Mouse (Mus musculus) T-helper 2 cell (primary cell): Measurements from ENCODE around the gene Gsta2.
"Not testable (repeated sequence)": the region's sequence is repeated elsewhere in the genome, so short reads cannot be mapped to it uniquely, and the experiment has no call there.

Source experiments
- in situ Hi-C: fragments of 300-600 bp; cut with MboI, MseI; formaldehyde crosslinking; loops from one replicate; pipeline ENCODE4 v1.15.1; 2025; ENCODE audit warnings: high pct_unique_total_duplicates

The Gsta2 gene

GRCm38 (mm10) chr9:78365850-78366544, 10.4 kb upstream of the Gsta2 start:
- in situ Hi-C loops: no loop called here

- in situ Hi-C loops: no loop called here
Measured at GRCm38 (mm10) chr9:78364701-78365100, 9.1 kb upstream of the Gsta2 start.

- in situ Hi-C loops: no loop called here
Measured at GRCm38 (mm10) chr9:78363374-78363773, 7.8 kb upstream of the Gsta2 start.

GRCm38 (mm10) chr9:78360484-78360872, 4.9 kb upstream of the Gsta2 start:
- in situ Hi-C loops: no loop called here

- in situ Hi-C loops: no loop called here
Measured at GRCm38 (mm10) chr9:78359750-78360483, 4.3 kb upstream of the Gsta2 start.

- in situ Hi-C loops: no loop called here
Measured at GRCm38 (mm10) chr9:78358053-78358452, 2.5 kb upstream of the Gsta2 start.

- in situ Hi-C loops: no loop called here
Measured at GRCm38 (mm10) chr9:78354665-78355578, 666 bp downstream of the Gsta2 start.

GRCm38 (mm10) chr9:78351504-78352220, 3.9 kb downstream of the Gsta2 start:
- in situ Hi-C loops: no loop called here

GRCm38 (mm10) chr9:78350007-78350406, 5.6 kb downstream of the Gsta2 start:
- in situ Hi-C loops: not testable (repeated sequence)

GRCm38 (mm10) chr9:78349141-78349540, 6.4 kb downstream of the Gsta2 start:
- in situ Hi-C loops: loop anchor here (5.0 kb wide), 1 partner anchor 57 kb away; no protein-coding TSS in a partner anchor

- in situ Hi-C loops: loop anchor here (5.0 kb wide), 1 partner anchor 56 kb away; no protein-coding TSS in a partner anchor
Measured at GRCm38 (mm10) chr9:78348206-78349004, 7.2 kb downstream of the Gsta2 start.

GRCm38 (mm10) chr9:78347004-78347403, 8.6 kb downstream of the Gsta2 start:
- in situ Hi-C loops: loop anchor here (5.0 kb wide), 1 partner anchor 55 kb away; no protein-coding TSS in a partner anchor

- in situ Hi-C loops: loop anchor here (5.0 kb wide), 1 partner anchor 53 kb away; no protein-coding TSS in a partner anchor
Measured at GRCm38 (mm10) chr9:78345235-78345634, 10.4 kb downstream of the Gsta2 start.

GRCm38 (mm10) chr9:78343055-78343454, 12.5 kb downstream of the Gsta2 start:
- in situ Hi-C loops: not testable (repeated sequence)

GRCm38 (mm10) chr9:78342494-78342893, 13.1 kb downstream of the Gsta2 start:
- in situ Hi-C loops: not testable (repeated sequence)

GRCm38 (mm10) chr9:78340324-78340723, 15.3 kb downstream of the Gsta2 start:
- in situ Hi-C loops: not testable (repeated sequence)

GRCm38 (mm10) chr9:78337050-78337449, 18.5 kb downstream of the Gsta2 start:
- in situ Hi-C loops: not testable (repeated sequence)

GRCm38 (mm10) chr9:78327289-78327688, 28.3 kb downstream of the Gsta2 start, which contains the start of gene Omt2b:
Omt2b (plus strand) TSS chr9:78327589.
- in situ Hi-C loops: not testable (repeated sequence)

- in situ Hi-C loops: no loop called here
Measured at GRCm38 (mm10) chr9:78319499-78319898, 36.1 kb downstream of the Gsta2 start.

GRCm38 (mm10) chr9:78314696-78315095, 40.9 kb downstream of the Gsta2 start, which contains the start of gene Omt2a:
Omt2a (minus strand) TSS chr9:78314796.
- in situ Hi-C loops: no loop called here
